Mouse (Mus musculus): ENCODE measurements around the gene Hpdl.

- TF ChIP-seq CTCF (IDR thresholded peaks at IDR 0.05; ENCODE audit: extremely low read depth, insufficient read length, insufficient replicate concordance, low read depth, low read length) (no peak), POLR2A (IDR thresholded peaks at IDR 0.05; ENCODE audit: low read depth, low read length) (no peak)
Measured at GRCm38 (mm10) chr4:116819968-116820901, 1.3 kb downstream of the Hpdl start.

Data from small intestine, adult 2 months (tissue).